Mouse (Mus musculus) C2C12 (cell line): ENCODE measurements around the gene Tecpr2.

ENCODE experiments used
- CTCF ChIP-seq: IDR thresholded peaks from one replicate; pipeline ENCODE4 v1.5.1; 2011; ENCODE audit not compliant: control insufficient read depth, insufficient read depth, insufficient read length
- FOSL1 ChIP-seq: IDR thresholded peaks from one replicate; pipeline ENCODE4 v1.8.0; 2011; ENCODE audit warnings: mild to moderate bottlenecking, low read length; ENCODE audit not compliant: poor library complexity, insufficient read depth, severe bottlenecking
- MAX ChIP-seq: IDR thresholded peaks from one replicate; pipeline ENCODE4 v1.6.1; 2011; ENCODE audit warnings: mild to moderate bottlenecking, control low read depth
- MYOD1 ChIP-seq: IDR thresholded peaks from one replicate; pipeline ENCODE4 v1.6.1; 2011; ENCODE audit warnings: low read depth; ENCODE audit not compliant: control insufficient read depth, insufficient read length
- MYOG ChIP-seq: IDR thresholded peaks from one replicate; pipeline ENCODE4 v1.6.1; 2011; ENCODE audit not compliant: control insufficient read depth, insufficient read length; ENCODE audit errors: extremely low read depth
- USF1 ChIP-seq: IDR thresholded peaks from one replicate; pipeline ENCODE4 v1.6.1; 2011; ENCODE audit warnings: low read depth, mild to moderate bottlenecking, control low read depth, moderate library complexity

DNA sequence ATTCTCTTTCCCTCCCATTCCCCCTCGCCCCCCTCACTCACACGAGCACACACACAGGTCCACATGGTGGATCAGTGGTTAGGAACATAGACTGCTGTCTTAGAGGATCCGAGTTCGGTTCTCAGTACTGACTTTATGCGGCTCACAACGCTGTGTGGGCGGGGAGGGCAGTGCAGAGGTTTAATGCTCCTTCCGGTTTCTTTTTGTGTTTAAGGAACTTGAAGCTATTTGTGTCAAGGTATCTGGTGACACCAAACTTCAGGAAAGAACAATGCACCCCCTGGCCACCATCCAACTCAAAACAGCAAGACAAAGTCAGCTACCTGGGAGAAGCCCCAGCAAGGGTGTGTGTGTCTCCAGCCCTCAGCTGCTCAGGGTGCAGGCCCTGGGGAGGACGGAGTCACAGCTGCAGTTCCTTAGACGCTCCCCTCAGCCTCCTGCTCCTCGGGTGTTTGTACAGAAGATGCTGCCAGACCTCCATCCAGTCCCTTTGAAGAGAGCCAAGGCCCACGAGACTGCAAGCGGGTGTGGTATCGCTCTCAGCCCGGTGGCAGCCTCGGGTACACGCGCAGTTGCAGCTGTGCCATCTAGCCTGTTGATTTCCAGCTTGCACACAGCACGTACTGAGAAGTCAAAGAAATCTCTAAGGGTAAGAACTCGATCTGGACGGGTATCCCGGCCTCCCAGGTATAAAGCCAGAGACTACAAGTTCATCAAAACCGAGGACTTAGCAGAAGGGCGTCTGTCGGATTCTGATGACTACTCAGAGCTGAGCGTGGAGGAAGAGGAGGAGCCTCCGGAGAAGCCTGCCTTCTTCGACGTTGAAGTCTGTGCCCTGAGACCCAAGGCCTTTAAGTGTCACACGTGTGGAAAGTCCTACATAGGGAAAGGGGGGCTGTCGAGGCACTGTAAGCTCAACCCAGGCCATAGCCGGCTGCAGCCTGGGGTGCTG is 34.0 kb upstream of the Tecpr2 start:
- TF ChIP-seq CTCF, result no peak
- no peak for TF ChIP-seq FOSL1
- no peak for TF ChIP-seq MYOD1
- TF ChIP-seq USF1, result no peak
- no peak for TF ChIP-seq MAX
- no peak for TF ChIP-seq MYOG
